Mouse (Mus musculus) adrenal gland, adult 18-20 months (tissue): Measurements from ENCODE around the gene Alad. TPM values are rescaled to one million over a fixed set of nuclear protein-coding genes. Genes with fewer than 3 reads are reported as not detected.

ENCODE experiments used
- DNase-seq, 2 experiments: peaks; one replicate each; pipeline ENCODE4 v3.0.0; 2021 to 2022; ENCODE audit warnings: low spot score in 2 of 2
- long read RNA-seq, 2 experiments: library from polyadenylated mRNA; stranded (forward); transcript quantifications; one replicate each; pipeline ENCODE4 v2.0.0; 2021
- total RNA-seq, 2 experiments: library from RNA; stranded (reverse); gene quantifications; 1 replicate in 1 of 2; 2 replicates in 1 of 2; pipeline ENCODE4 v1.2.3; 2021

Alad gene
- total RNA-seq: 100 to 1,000 TPM in 1 of 2 experiments, 10 to 100 TPM in 1; 92.6 to 112 TPM
- long read RNA-seq, experiment 1, transcript Alad-201 (12 exons, 1,206 nt): major isoform, 76 of 86 reads
- long read RNA-seq, experiment 1, partial matches to known transcripts: 3 of 86 reads
- long read RNA-seq, experiment 1, other reads (novel, unspliced or antisense): 6 of 86 reads
- long read RNA-seq, experiment 2, transcript Alad-201 (12 exons, 1,206 nt): major isoform, 163 of 273 reads
- long read RNA-seq, experiment 2, partial matches to known transcripts: 87 of 273 reads
- long read RNA-seq, experiment 2, other reads (novel, unspliced or antisense): 19 of 273 reads

GRCm38 (mm10) chr4:62519849-62520233, at the start of gene Alad:
Gene Alad, minus strand, starts transcription at chr4:62519918.
- DNase-seq: peak; percentile 90 to 91

DNA sequence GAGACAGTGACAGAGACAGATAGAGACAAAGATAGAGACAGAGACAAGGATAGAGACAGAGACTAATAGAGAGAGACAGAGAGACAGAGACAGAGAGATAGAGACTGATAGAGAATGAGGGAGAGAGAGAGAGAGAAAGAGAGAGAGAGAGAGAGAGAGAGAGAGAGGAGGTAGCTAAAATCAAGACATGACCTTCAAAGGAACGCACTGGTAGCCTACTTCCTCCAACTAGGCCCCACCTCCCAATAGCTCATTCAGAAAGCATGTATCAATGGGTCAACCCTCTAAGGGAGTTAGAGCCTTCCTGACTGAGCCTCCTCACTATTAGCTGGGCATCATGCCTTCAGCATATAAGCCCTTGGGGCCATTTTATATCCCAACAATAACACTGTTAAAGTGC, 48.6 kb upstream of the Alad start:
- DNase-seq: no peak

DNA sequence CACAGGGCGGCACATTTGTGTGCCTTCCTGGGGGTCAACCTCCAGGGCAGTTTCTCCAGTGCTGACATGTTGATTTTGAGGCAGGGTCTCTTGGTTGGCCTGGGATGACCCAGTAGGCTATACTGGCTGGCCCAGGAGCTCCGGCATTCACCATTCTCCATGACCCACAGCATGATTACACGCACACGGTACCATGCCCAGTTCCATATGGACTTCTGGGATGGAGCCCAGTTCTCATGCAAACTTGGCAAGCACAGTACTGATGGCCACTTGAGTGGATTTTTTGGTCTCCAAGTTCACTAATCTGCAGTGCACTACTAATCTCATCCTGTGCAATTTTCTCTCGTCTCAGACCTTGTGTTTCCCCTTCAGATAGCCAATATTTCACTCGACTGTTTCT, 48.0 kb upstream of the Alad start:
- no peak for DNase-seq

DNA sequence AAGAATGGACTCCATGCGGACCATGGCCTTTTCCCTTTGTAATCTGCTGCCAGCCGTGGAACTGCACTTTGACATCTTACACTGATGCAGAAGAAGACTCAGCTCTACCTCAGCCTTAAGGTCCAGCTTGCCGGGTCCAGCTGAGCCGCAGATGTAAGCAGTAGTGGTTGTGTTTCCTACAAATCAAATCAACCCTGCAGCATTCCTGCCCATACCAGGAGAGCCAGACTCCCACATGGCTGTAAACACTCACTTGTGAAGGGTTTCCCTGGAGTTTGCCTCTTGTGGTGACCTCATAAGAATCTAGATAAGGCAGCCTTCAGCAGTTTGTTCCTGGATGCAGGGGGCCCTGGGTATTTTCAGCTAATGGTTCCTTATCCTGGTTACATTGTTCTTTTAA, 46.8 kb upstream of the Alad start:
- no peak for DNase-seq

- no peak for DNase-seq
Observed at GRCm38 (mm10) chr4:62562006-62562405, 42.3 kb upstream of the Alad start.

- no peak for DNase-seq
Observed at GRCm38 (mm10) chr4:62561630-62562001, 41.9 kb upstream of the Alad start.

GRCm38 (mm10) chr4:62560963-62561629, 41.4 kb upstream of the Alad start:
- DNase-seq: peak; percentile 59 to 63

- no peak for DNase-seq
Observed at GRCm38 (mm10) chr4:62559797-62560329, 40.1 kb upstream of the Alad start, which contains the start of gene Rgs3. Gene Rgs3, plus strand, starts transcription at chr4:62559847.

- no peak for DNase-seq
Observed at GRCm38 (mm10) chr4:62557436-62557835, 37.7 kb upstream of the Alad start.

GRCm38 (mm10) chr4:62551966-62552365, 32.2 kb upstream of the Alad start:
- no peak for DNase-seq

DNA sequence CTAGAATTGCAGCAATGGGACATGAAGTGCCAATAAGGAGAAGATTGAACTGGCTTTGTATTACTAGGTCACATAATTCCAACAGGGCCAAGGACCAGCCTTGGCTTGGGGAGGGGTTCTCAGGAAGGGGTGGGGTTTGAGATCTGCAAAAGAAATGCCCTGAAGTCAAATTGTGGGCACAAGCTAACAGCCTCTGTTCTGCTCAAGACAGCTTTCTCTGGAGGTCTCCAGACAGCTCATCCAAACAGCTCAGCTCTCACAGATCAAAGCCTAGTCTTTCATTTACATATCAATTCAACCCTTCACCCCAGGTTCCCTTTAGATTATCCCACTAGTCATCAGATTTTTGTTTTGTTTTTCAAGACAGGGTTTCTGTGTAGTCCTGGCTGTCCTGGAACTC, 25.1 kb upstream of the Alad start:
- DNase-seq: no peak

DNA sequence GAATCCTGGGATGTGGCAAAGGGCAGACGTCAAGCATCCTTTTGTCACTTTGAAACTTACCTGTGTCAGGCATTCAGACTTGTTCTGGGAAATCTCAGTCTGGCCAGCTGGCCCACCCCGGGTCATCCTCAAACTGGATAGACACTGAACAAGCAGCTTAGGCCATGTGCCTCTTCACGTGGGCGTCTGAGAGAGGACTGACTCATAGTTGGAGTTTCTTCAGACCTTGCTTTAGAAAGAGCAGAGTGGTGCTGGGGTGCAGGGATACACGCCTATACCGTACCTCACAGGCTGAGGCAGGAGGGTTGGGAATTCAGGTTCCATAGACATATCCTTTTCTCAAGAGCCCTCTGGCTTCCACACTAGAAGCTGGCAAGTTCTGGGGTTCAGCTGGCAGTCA, 24.1 kb upstream of the Alad start:
- no peak for DNase-seq

- DNase-seq: no peak
Observed at GRCm38 (mm10) chr4:62541802-62542201, 22.1 kb upstream of the Alad start.

- DNase-seq: no peak
Observed at GRCm38 (mm10) chr4:62533729-62534128, 14.0 kb upstream of the Alad start.

- no peak for DNase-seq
Observed at GRCm38 (mm10) chr4:62527655-62528054, 7.9 kb upstream of the Alad start.

DNA sequence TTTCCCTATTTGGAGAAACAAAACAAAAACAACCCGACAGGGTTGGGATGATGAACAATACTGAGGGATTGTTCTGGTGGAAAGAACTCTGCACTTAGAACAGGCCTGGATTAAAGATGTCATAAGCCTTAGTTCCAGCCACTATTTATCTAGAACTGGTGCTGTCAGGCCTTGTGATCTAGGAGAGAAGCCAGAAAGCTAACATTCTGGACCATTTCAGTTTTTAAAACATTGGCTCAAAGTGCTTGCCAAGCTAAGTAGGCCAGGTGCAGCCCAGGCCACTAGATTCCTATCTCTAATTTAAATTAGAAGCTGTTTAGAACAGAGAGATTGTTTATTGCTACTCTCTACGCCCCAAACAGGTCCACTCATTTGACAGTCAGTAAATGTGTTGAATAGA, 6.5 kb upstream of the Alad start:
- no peak for DNase-seq

GRCm38 (mm10) chr4:62525489-62525811, 5.7 kb upstream of the Alad start:
- DNase-seq: no peak

DNA sequence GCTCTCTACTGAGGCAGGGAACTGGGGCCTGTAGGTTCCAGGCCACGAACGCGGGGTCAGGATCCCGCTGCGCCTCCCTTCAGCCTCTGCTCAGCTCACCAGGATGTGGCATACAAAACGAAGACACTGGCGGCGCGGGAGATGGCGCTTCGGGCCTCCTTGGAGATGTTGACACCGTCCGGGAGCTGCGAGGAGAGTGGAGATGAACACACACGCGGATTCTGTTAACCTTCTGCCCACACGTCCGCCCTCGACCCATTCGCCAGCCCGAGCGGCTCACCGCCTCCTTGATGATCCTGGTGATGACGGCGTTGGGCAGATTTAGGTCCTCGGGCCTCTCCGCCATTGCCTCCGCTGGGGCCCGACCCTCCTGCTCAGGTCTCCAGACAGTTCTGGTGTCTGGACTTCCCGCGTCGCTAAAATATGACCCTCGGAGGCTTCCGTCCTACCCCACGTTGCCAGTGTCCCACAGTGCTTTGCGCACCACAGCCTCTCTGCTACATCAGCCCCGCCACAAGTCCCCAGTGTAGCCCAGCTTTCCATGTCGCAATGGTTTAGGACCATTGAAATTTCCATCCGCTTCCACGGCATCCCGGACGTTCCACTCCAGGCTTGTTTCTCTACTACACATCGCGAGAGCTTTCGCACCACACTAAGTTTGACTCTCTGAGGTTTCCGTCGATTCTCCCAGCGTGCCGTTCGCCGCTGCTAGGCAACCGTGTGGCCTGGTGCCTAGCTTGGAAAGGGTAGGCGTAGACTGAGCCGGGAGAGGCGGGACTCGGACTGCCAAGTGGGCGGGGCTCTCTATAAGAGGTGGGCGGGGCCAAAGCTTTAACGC, 5.2 kb upstream of the Alad start, which contains the start of the genes Pole3 and 4933430I17Rik:
Gene Pole3 (minus strand): TSS at position 418 of the 838 bp plus-strand sequence.
Gene 4933430I17Rik (plus strand): TSS at position 719 of the 838 bp plus-strand sequence.
- peak; percentile 95 to 96 for DNase-seq

DNA sequence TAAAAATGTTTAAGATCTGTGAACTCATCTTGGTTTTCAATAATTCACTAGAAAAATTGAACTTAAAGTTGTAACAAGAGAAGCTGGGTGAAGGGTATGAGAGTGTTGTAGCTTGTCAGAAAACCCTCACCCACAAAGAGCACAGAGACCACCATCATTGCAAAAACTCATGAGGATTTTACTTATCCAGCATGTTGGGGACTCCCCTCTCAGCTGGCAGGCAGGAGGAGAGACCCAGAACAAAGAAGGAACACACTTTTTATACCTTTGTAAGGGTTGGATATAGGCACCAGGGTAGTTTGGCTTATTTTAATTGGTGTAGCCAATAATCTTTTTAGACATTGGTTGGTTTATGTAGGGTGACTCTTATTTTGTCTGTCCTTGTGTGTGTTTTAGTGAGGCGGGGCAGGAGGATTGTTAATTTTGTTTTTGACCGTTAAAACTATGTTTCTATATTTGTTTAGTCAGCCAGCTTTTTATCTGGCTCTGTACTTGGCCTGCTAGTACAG, 1.2 kb upstream of the Alad start:
- DNase-seq: no peak

DNA sequence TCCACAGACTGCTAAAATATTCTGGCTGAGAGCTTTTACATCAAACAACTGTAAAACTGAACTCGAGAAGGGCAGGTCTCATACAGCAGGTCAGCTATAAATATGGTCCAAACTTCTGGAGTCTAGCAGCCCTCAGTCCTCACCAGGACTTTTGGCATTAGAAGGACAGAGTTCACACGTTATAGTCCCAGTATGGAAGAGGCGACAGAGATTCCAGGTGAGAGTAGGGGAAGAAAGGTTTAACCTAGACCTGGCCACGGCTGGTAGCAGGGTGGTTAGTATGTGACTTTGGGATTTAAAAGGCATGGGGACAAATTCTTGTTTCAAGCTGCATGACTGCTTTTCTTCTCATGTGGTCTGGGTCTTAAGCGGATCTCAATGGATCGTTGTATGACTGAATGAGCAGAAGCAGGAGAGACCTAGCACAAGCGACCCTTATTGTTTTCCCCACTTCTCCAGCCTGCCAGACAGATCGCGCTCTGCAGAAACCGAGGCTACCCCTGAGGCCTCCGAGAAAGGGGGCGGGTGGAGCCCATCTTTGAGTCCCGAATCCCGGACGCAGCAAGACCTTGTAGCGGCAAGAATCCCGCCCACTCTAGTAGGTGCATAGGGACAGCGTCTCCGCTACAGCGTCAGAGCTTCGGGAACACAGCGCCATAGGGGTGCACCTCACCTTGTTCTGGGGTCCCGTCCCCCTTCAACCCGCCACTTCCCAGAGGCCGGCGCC, 433 bp downstream of the Alad start:
- DNase-seq: no peak
